In the genomic region with DNA sequence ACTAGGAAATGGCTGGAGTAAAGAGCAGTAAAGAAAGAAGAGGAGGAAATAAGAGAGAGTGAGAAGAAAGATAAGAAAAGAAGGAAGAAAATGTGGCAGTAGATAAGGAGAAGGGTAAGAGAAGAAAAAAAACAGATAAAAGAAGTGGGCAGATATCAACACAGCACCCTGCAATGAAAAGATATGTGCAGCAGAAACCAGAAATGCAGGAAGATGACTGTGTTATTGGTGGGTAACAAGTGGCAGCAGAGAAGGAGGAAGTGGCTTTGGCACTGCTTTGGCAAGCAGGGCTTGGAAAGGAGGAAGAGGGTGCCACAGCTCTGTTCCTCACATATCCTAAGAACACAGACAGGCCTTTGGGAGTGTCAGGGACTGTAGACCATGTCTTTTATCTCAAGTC, we compare ENCODE assay signal across 29 mouse cellular contexts.
DNase-seq lines count a peak whose midpoint lies in the region; ATAC-seq and TF ChIP-seq lines count a peak whose summit lies in the region.
"Had no signal": no experiment of that assay in that cellular context is flagged by ENCODE, and none has a peak within 500 bp of the region (broad histone marks: within the 10 kb centered on the region; RNA-seq: fewer than 3 reads in every experiment).

No protein-coding gene starts in this region.

- no peaks in the 10 kb centered on the region for H3K27me3 ChIP-seq in liver, embryonic 14.5 days (ENCODE audit: control insufficient read depth, insufficient read depth, low read length)
- H3K27me3 ChIP-seq in intestine, postnatal 0 days (replicated peaks; ENCODE audit: control insufficient read depth, insufficient read depth, low read length): no peaks in the 10 kb centered on the region
- no peaks in the 10 kb centered on the region for H3K27me3 ChIP-seq in forebrain, embryonic 12.5 days
- H3K27me3 ChIP-seq: heart, embryonic 13.5 days; midbrain, embryonic 12.5 days; neural tube, embryonic 12.5 days had no signal

- H3K36me3 ChIP-seq in liver, embryonic 14.5 days (replicated peaks; ENCODE audit: control insufficient read depth, insufficient read depth, low read depth): no peaks in the 10 kb centered on the region
- no peaks in the 10 kb centered on the region for H3K36me3 ChIP-seq in intestine, postnatal 0 days (ENCODE audit: control insufficient read depth, insufficient read depth)
- H3K36me3 ChIP-seq in forebrain, embryonic 12.5 days (replicated peaks): no peaks in the 10 kb centered on the region
- H3K36me3 ChIP-seq: heart, embryonic 13.5 days; midbrain, embryonic 12.5 days; neural tube, embryonic 12.5 days had no signal

- no peak overlapping the region for H3K27ac ChIP-seq in liver, embryonic 14.5 days
- no peak overlapping the region for H3K27ac ChIP-seq in intestine, postnatal 0 days (ENCODE audit: low read depth, low read length)
- H3K27ac ChIP-seq in forebrain, embryonic 12.5 days: no peak overlapping the region
- H3K27ac ChIP-seq: heart, embryonic 13.5 days; kidney, postnatal 0 days; macrophage; midbrain, embryonic 12.5 days; neural tube, embryonic 12.5 days had no signal

- H3K4me3 ChIP-seq in liver, embryonic 14.5 days (ENCODE audit: insufficient read depth in 1 of 2, low read depth in 2 of 2, low read length in 2 of 2): no peak overlapping the region
- H3K4me3 ChIP-seq in intestine, postnatal 0 days (ENCODE audit: low read depth, low read length): no peak overlapping the region
- no peak overlapping the region for H3K4me3 ChIP-seq in forebrain, embryonic 12.5 days (replicated peaks)
- H3K4me3 ChIP-seq: erythroblast, embryonic 14.5 days; heart, embryonic 13.5 days; midbrain, embryonic 12.5 days; myocyte; neural tube, embryonic 12.5 days had no signal

- H3K4me1 ChIP-seq in liver, embryonic 14.5 days (replicated peaks; ENCODE audit: control insufficient read depth in 2 of 2, insufficient read depth in 2 of 2, low read length in 1 of 2): peaks cover 0 to 2% of the 10 kb centered on the region in 2 experiments; a peak in 2 of 4 replicates
- H3K4me1 ChIP-seq in intestine, postnatal 0 days (replicated peaks; ENCODE audit: control insufficient read depth, insufficient read depth, low read length): no peaks in the 10 kb centered on the region
- no peaks in the 10 kb centered on the region for H3K4me1 ChIP-seq in forebrain, embryonic 12.5 days
- H3K4me1 ChIP-seq: midbrain, embryonic 12.5 days; neural tube, embryonic 12.5 days had no signal

- H3K9ac ChIP-seq in liver, embryonic 14.5 days (replicated peaks): no peak overlapping the region
- H3K9ac ChIP-seq in intestine, postnatal 0 days (ENCODE audit: low read depth, low read length): no peak overlapping the region
- no peak overlapping the region for H3K9ac ChIP-seq in forebrain, embryonic 12.5 days
- H3K9ac ChIP-seq: forebrain, postnatal 0 days; heart, embryonic 13.5 days; midbrain, embryonic 12.5 days; neural tube, embryonic 12.5 days had no signal

- H3K9me3 ChIP-seq in liver, embryonic 14.5 days (ENCODE audit: control insufficient read depth, low read length): no peaks in the 10 kb centered on the region
- no peaks in the 10 kb centered on the region for H3K9me3 ChIP-seq in intestine, postnatal 0 days (ENCODE audit: control insufficient read depth)
- no peaks in the 10 kb centered on the region for H3K9me3 ChIP-seq in forebrain, embryonic 12.5 days
- H3K9me3 ChIP-seq: heart, embryonic 13.5 days; midbrain, embryonic 12.5 days; neural tube, embryonic 12.5 days had no signal

- no peak for TF ChIP-seq EP300 in liver, embryonic 14.5 days (IDR thresholded peaks at IDR 0.05; ENCODE audit: low read depth)

- ATAC-seq in common myeloid progenitor, adult 5-6 weeks (replicated peaks; ENCODE audit: low read depth, poor library complexity, severe bottlenecking): peak; percentile 100
- ATAC-seq in liver, embryonic 14.5 days (ENCODE audit: insufficient read depth): peak; percentile 41; the same call in 1 of the 2 replicates
- ATAC-seq in megakaryocyte progenitor cell, adult 5-6 weeks (replicated peaks; ENCODE audit: poor library complexity): peak; percentile 99
- no peak for ATAC-seq in intestine, postnatal 0 days
- ATAC-seq in forebrain, embryonic 12.5 days (ENCODE audit: low FRiP score): no peak
- ATAC-seq: activated CD4-positive, CD25-positive, alpha-beta regulatory T cell, adult 4 months; forebrain, postnatal 0 days; hindbrain, embryonic 16.5 days had no signal

- TF ChIP-seq CTCF in liver, embryonic 14.5 days (IDR thresholded peaks at IDR 0.05; ENCODE audit: low read depth): no peak
- no peak for TF ChIP-seq CTCF in intestine, postnatal 0 days (IDR thresholded peaks at IDR 0.05; ENCODE audit: low read depth)

- peak; percentile 11 for DNase-seq in 416B (ENCODE audit: low read depth)
- DNase-seq in liver, embryonic 14.5 days (ENCODE audit: low read depth in 3 of 3, low spot score in 3 of 3): no peak
- no peak for DNase-seq in ovary, adult 18-20 months (ENCODE audit: low spot score)
- DNase-seq: adrenal gland, adult 2 months; adrenal gland, postnatal 36 days; B cell, adult 2 months; cerebellum, adult 18-20 months; cerebellum, postnatal 10 days; forebrain, postnatal 0 days; gastrocnemius, postnatal 14 days; heart, postnatal 10 days; kidney, adult 2 months; kidney, postnatal 4 days; layer of hippocampus, postnatal 36 days; thymus, adult 2 months; thymus, postnatal 4 days had no signal

- no peak overlapping the region for H3K4me2 ChIP-seq in liver, embryonic 14.5 days (ENCODE audit: low read depth)
- no peak overlapping the region for H3K4me2 ChIP-seq in intestine, postnatal 0 days (replicated peaks; ENCODE audit: low read depth)
- no peak overlapping the region for H3K4me2 ChIP-seq in forebrain, embryonic 12.5 days
- H3K4me2 ChIP-seq: heart, embryonic 13.5 days; midbrain, embryonic 12.5 days; neural tube, embryonic 12.5 days had no signal

Comparison
In these comparisons a context has a peak if more than half of its experiments do, and no peak if none do; other contexts are left out.
1. ATAC-seq: peak in common myeloid progenitor, adult 5-6 weeks (single experiment), liver, embryonic 14.5 days (single experiment) and megakaryocyte progenitor cell, adult 5-6 weeks (single experiment); none in intestine, postnatal 0 days (single experiment) and forebrain, embryonic 12.5 days (single experiment).